Mouse (Mus musculus): ENCODE measurements around the gene Vmac. TPM values are rescaled to one million over a fixed set of nuclear protein-coding genes. Genes with fewer than 3 reads are reported as not detected.
A peak's percentile ranks its signal among the peaks of the same experiment; 100 is the strongest.

The Vmac gene
- polyA plus RNA-seq, 1 experiment from 2014 or later: 13.4 TPM

GRCm38 (mm10) chr17:56683546-56684140 lies 34.2 kb downstream of the Vmac start:
- Histone ChIP-seq H3K9me3 (ENCODE audit: control insufficient read depth) (no peaks in the 10 kb centered on the region), H3K9ac (ENCODE audit: low read depth, low read length) (no peak overlapping the region), H3K4me1 (replicated peaks; ENCODE audit: control insufficient read depth, insufficient read depth, low read length) (no peaks in the 10 kb centered on the region), H3K27ac (ENCODE audit: low read depth, low read length) (no peak overlapping the region), H3K36me3 (ENCODE audit: control insufficient read depth, insufficient read depth) (peaks cover 65% of the 10 kb centered on the region), H3K27me3 (replicated peaks; ENCODE audit: control insufficient read depth, insufficient read depth, low read length) (no peaks in the 10 kb centered on the region), H3K4me2 (replicated peaks; ENCODE audit: low read depth) (no peak overlapping the region), H3K4me3 (ENCODE audit: low read depth, low read length) (no peak overlapping the region)
- 86% methylated on average over 5 of the region's 5 CpGs for WGBS
- ATAC-seq: no peak
- TF ChIP-seq CTCF (IDR thresholded peaks at IDR 0.05; ENCODE audit: low read depth): no peak

- Histone ChIP-seq H3K36me3 (ENCODE audit: control insufficient read depth, insufficient read depth) (peaks cover 66% of the 10 kb centered on the region), H3K27ac (ENCODE audit: low read depth, low read length) (no peak overlapping the region)
- WGBS: 31% methylated on average over 3 of the region's 3 CpGs
Observed at GRCm38 (mm10) chr17:56682880-56683279, 34.9 kb downstream of the Vmac start.

GRCm38 (mm10) chr17:56681791-56682190 lies 36.0 kb downstream of the Vmac start:
- 70% methylated on average over 4 of the region's 4 CpGs for WGBS
- H3K4me2 ChIP-seq (replicated peaks; ENCODE audit: low read depth): no peak overlapping the region
- no peaks in the 10 kb centered on the region for H3K9me3 ChIP-seq (ENCODE audit: control insufficient read depth)
- no peak for ATAC-seq
- no peaks in the 10 kb centered on the region for H3K4me1 ChIP-seq (replicated peaks; ENCODE audit: control insufficient read depth, insufficient read depth, low read length)
- H3K27me3 ChIP-seq (replicated peaks; ENCODE audit: control insufficient read depth, insufficient read depth, low read length): no peaks in the 10 kb centered on the region
- peaks cover 66% of the 10 kb centered on the region for H3K36me3 ChIP-seq (ENCODE audit: control insufficient read depth, insufficient read depth)
- H3K4me3 ChIP-seq (ENCODE audit: low read depth, low read length): no peak overlapping the region
- H3K27ac ChIP-seq (ENCODE audit: low read depth, low read length): no peak overlapping the region
- TF ChIP-seq CTCF (IDR thresholded peaks at IDR 0.05; ENCODE audit: low read depth): no peak
- H3K9ac ChIP-seq (ENCODE audit: low read depth, low read length): no peak overlapping the region

More at GRCm38 (mm10) chr17:56682880-56683279, 34.9 kb downstream of the Vmac start:
- Histone ChIP-seq H3K4me3 (ENCODE audit: low read depth, low read length) (no peak overlapping the region), H3K4me1 (replicated peaks; ENCODE audit: control insufficient read depth, insufficient read depth, low read length) (no peaks in the 10 kb centered on the region), H3K27me3 (replicated peaks; ENCODE audit: control insufficient read depth, insufficient read depth, low read length) (no peaks in the 10 kb centered on the region), H3K9ac (ENCODE audit: low read depth, low read length) (no peak overlapping the region), H3K4me2 (replicated peaks; ENCODE audit: low read depth) (no peak overlapping the region), H3K9me3 (ENCODE audit: control insufficient read depth) (no peaks in the 10 kb centered on the region)
- no peak for TF ChIP-seq CTCF (IDR thresholded peaks at IDR 0.05; ENCODE audit: low read depth)
- ATAC-seq: no peak

GRCm38 (mm10) chr17:56673647-56674416 lies 44.0 kb downstream of the Vmac start:
- ATAC-seq: peak; percentile 20; the same call in 1 of the 2 replicates
- peak overlapping the region; percentile 73 for H3K27ac ChIP-seq (ENCODE audit: low read depth, low read length)
- no peak for TF ChIP-seq CTCF (IDR thresholded peaks at IDR 0.05; ENCODE audit: low read depth)
- H3K4me2 ChIP-seq (replicated peaks; ENCODE audit: low read depth): peak overlapping the region; percentile 78
- 2% methylated on average over 20 of the region's 37 CpGs for WGBS
- peaks cover 17% of the 10 kb centered on the region; the same call in 1 of the 2 replicates for H3K36me3 ChIP-seq (ENCODE audit: control insufficient read depth, insufficient read depth)
- peak overlapping the region; percentile 86 for H3K9ac ChIP-seq (ENCODE audit: low read depth, low read length)
- no peaks in the 10 kb centered on the region for H3K9me3 ChIP-seq (ENCODE audit: control insufficient read depth)
- no peaks in the 10 kb centered on the region for H3K27me3 ChIP-seq (replicated peaks; ENCODE audit: control insufficient read depth, insufficient read depth, low read length)
- H3K4me1 ChIP-seq (replicated peaks; ENCODE audit: control insufficient read depth, insufficient read depth, low read length): no peaks in the 10 kb centered on the region
- H3K4me3 ChIP-seq (ENCODE audit: low read depth, low read length): peak overlapping the region; percentile 66

GRCm38 (mm10) chr17:56672941-56673646 lies 44.7 kb downstream of the Vmac start, which contains the start of gene Ranbp3:
TSS of gene Ranbp3 (plus strand) at chr17:56673294.
- Histone ChIP-seq H3K4me2 (replicated peaks; ENCODE audit: low read depth) (peak within 1 kb of the TSS; percentile 78), H3K4me1 (replicated peaks; ENCODE audit: control insufficient read depth, insufficient read depth, low read length) (0 out of 2 replicates have a peak, but pooled peaks cover 3% of the 10 kb centered on the region), H3K27me3 (replicated peaks; ENCODE audit: control insufficient read depth, insufficient read depth, low read length) (no peaks in the 10 kb centered on the region), H3K27ac (ENCODE audit: low read depth, low read length) (peak within 1 kb of the TSS; percentile 73), H3K9ac (ENCODE audit: low read depth, low read length) (peak within 1 kb of the TSS; percentile 86), H3K9me3 (ENCODE audit: control insufficient read depth) (no peaks in the 10 kb centered on the region), H3K4me3 (ENCODE audit: low read depth, low read length) (peak within 1 kb of the TSS; percentile 66), H3K36me3 (ENCODE audit: control insufficient read depth, insufficient read depth) (peaks cover 14% of the 10 kb centered on the region; the same call in 1 of the 2 replicates)
- TF ChIP-seq CTCF (IDR thresholded peaks at IDR 0.05; ENCODE audit: low read depth): no peak
- WGBS: under 1% methylated on average over 44 of the region's 66 CpGs
- peak; percentile 96 for ATAC-seq

GRCm38 (mm10) chr17:56669766-56670165 lies 48.1 kb downstream of the Vmac start:
- H3K4me2 ChIP-seq (replicated peaks; ENCODE audit: low read depth): no peak overlapping the region
- no peak for TF ChIP-seq CTCF (IDR thresholded peaks at IDR 0.05; ENCODE audit: low read depth)
- WGBS: 86% methylated on average over 8 of the region's 8 CpGs
- H3K27ac ChIP-seq (ENCODE audit: low read depth, low read length): no peak overlapping the region
- H3K36me3 ChIP-seq (ENCODE audit: control insufficient read depth, insufficient read depth): no peaks in the 10 kb centered on the region
- 0 out of 2 replicates have a peak, but pooled peaks cover 3% of the 10 kb centered on the region for H3K4me1 ChIP-seq (replicated peaks; ENCODE audit: control insufficient read depth, insufficient read depth, low read length)
- no peak overlapping the region for H3K4me3 ChIP-seq (ENCODE audit: low read depth, low read length)
- H3K27me3 ChIP-seq (replicated peaks; ENCODE audit: control insufficient read depth, insufficient read depth, low read length): no peaks in the 10 kb centered on the region
- no peak overlapping the region for H3K9ac ChIP-seq (ENCODE audit: low read depth, low read length)
- no peaks in the 10 kb centered on the region for H3K9me3 ChIP-seq (ENCODE audit: control insufficient read depth)
- ATAC-seq: no peak
